Mouse (Mus musculus) kidney, embryonic 16.5 days (tissue): ENCODE measurements around the gene Greb1. TPM values are rescaled to one million over a fixed set of nuclear protein-coding genes. Genes with fewer than 3 reads are reported as not detected.

ENCODE experiments used
- ATAC-seq: fragments of 200-750 bp; cut with Nextera tagmentation; 2 replicates; pipeline ENCODE4 v1.8.0; 2017; ENCODE audit warnings: moderate TSS enrichment; ENCODE audit not compliant: low FRiP score, low TSS enrichment
- H3K27ac ChIP-seq: fragments of 300-500 bp; sonication (generic); 2 replicates; pipeline ENCODE4 v1.5.1; 2014; ENCODE audit warnings: low read length
- H3K27me3 ChIP-seq: fragments of 300-500 bp; sonication (generic); 2 replicates; pipeline ENCODE4 v1.6.1; 2014; ENCODE audit warnings: low read length, control low read depth, mixed read lengths; ENCODE audit not compliant: insufficient read depth
- H3K36me3 ChIP-seq: fragments of 300-500 bp; sonication (generic); 2 replicates; pipeline ENCODE4 v1.6.1; 2014; ENCODE audit warnings: low read length, control low read depth, mixed read lengths; ENCODE audit not compliant: insufficient read depth
- H3K4me1 ChIP-seq: fragments of 300-500 bp; sonication (generic); 2 replicates; pipeline ENCODE4 v1.6.1; 2014; ENCODE audit warnings: low read length, control low read depth, mixed read lengths; ENCODE audit not compliant: insufficient read depth
- H3K4me2 ChIP-seq: fragments of 300-500 bp; sonication (generic); replicated peaks from 2 replicates; pipeline ENCODE4 v1.6.1; 2014; ENCODE audit warnings: low read depth, low read length
- H3K4me3 ChIP-seq: fragments of 300-500 bp; sonication (generic); 2 replicates; pipeline ENCODE4 v1.5.1; 2014; ENCODE audit warnings: mild to moderate bottlenecking, low read length
- H3K9ac ChIP-seq: fragments of 300-500 bp; sonication (generic); replicated peaks from 2 replicates; pipeline ENCODE4 v1.6.1; 2014; ENCODE audit warnings: low read length
- H3K9me3 ChIP-seq: fragments of 300-500 bp; sonication (generic); 2 replicates; pipeline ENCODE4 v1.6.1; 2016; ENCODE audit warnings: low read length, control low read depth
- WGBS: fragments of 180-500 bp; shearing (Covaris S2); extraction: QIAGEN DNeasy Blood & Tissue Kit; methylation state at CpG from one replicate; pipeline ENCODE4 v1.1.7; 2014; 5-methylcytosine and 5-hydroxymethylcytosine counted together
- polyA plus RNA-seq: library from polyadenylated mRNA; unstranded; fragments of >200 nt; fragmentation: Nextera tagmentation; extraction: Ambion mirVana; gene quantifications from 2 replicates; pipeline ENCODE4 v1.2.1, GENCODE M21; 2015

Greb1 gene
- polyA plus RNA-seq, 1 experiment from 2014 or later, result 4.4 TPM

- no peak overlapping the region for H3K9ac ChIP-seq
- no peaks in the 10 kb centered on the region for H3K36me3 ChIP-seq
- H3K4me1 ChIP-seq, result no peaks in the 10 kb centered on the region
- no peak overlapping the region for H3K4me2 ChIP-seq
- no peaks in the 10 kb centered on the region for H3K9me3 ChIP-seq
- H3K27me3 ChIP-seq, result no peaks in the 10 kb centered on the region
- H3K27ac ChIP-seq, result no peak overlapping the region
- no peak overlapping the region for H3K4me3 ChIP-seq
- no peak for ATAC-seq
- WGBS, result 36% methylated on average over 4 of the region's 4 CpGs
Observed at GRCm38 (mm10) chr12:16789756-16790155, 10.9 kb downstream of the Greb1 start.

- no peak overlapping the region for H3K4me2 ChIP-seq
- 84% methylated on average over 1 of the region's 1 CpGs for WGBS
- no peak overlapping the region for H3K4me3 ChIP-seq
- no peaks in the 10 kb centered on the region for H3K27me3 ChIP-seq
- ATAC-seq, result no peak
- no peaks in the 10 kb centered on the region for H3K36me3 ChIP-seq
- H3K9me3 ChIP-seq, result no peaks in the 10 kb centered on the region
- no peak overlapping the region for H3K9ac ChIP-seq
- H3K4me1 ChIP-seq, result no peaks in the 10 kb centered on the region
- no peak overlapping the region for H3K27ac ChIP-seq
Observed at GRCm38 (mm10) chr12:16789199-16789598, 11.5 kb downstream of the Greb1 start.

GRCm38 (mm10) chr12:16788600-16788999 lies 12.1 kb downstream of the Greb1 start:
- H3K9ac ChIP-seq, result no peak overlapping the region
- H3K27ac ChIP-seq, result no peak overlapping the region
- WGBS, result 81% methylated on average over 2 of the region's 2 CpGs
- H3K4me2 ChIP-seq, result no peak overlapping the region
- no peaks in the 10 kb centered on the region for H3K36me3 ChIP-seq
- H3K27me3 ChIP-seq, result no peaks in the 10 kb centered on the region
- ATAC-seq, result no peak
- no peaks in the 10 kb centered on the region for H3K9me3 ChIP-seq
- H3K4me1 ChIP-seq, result no peaks in the 10 kb centered on the region
- no peak overlapping the region for H3K4me3 ChIP-seq

GRCm38 (mm10) chr12:16781034-16781746 lies 19.5 kb downstream of the Greb1 start:
- no peak overlapping the region for H3K27ac ChIP-seq
- no peak overlapping the region for H3K4me3 ChIP-seq
- peaks cover 6% of the 10 kb centered on the region for H3K4me1 ChIP-seq
- WGBS, result 73% methylated on average over 14 of the region's 14 CpGs
- ATAC-seq, result no peak; the same call in 1 of the 2 replicates
- no peaks in the 10 kb centered on the region for H3K9me3 ChIP-seq
- no peak overlapping the region for H3K9ac ChIP-seq
- H3K27me3 ChIP-seq, result no peaks in the 10 kb centered on the region
- no peak overlapping the region for H3K4me2 ChIP-seq
- H3K36me3 ChIP-seq, result no peaks in the 10 kb centered on the region

GRCm38 (mm10) chr12:16780320-16780719 lies 20.4 kb downstream of the Greb1 start:
- H3K27me3 ChIP-seq, result no peaks in the 10 kb centered on the region
- peaks cover 6% of the 10 kb centered on the region for H3K4me1 ChIP-seq
- H3K9me3 ChIP-seq, result no peaks in the 10 kb centered on the region
- no peaks in the 10 kb centered on the region for H3K36me3 ChIP-seq
- H3K4me2 ChIP-seq, result no peak overlapping the region
- H3K4me3 ChIP-seq, result no peak overlapping the region
- 77% methylated on average over 3 of the region's 3 CpGs for WGBS
- ATAC-seq, result no peak
- no peak overlapping the region for H3K9ac ChIP-seq
- no peak overlapping the region for H3K27ac ChIP-seq

GRCm38 (mm10) chr12:16779165-16779564 lies 21.5 kb downstream of the Greb1 start:
- Histone ChIP-seq H3K27me3 (no peaks in the 10 kb centered on the region), H3K27ac (no peak overlapping the region), H3K9ac (no peak overlapping the region), H3K4me2 (no peak overlapping the region), H3K4me3 (no peak overlapping the region), H3K4me1 (peaks cover 17% of the 10 kb centered on the region), H3K36me3 (no peaks in the 10 kb centered on the region), H3K9me3 (no peaks in the 10 kb centered on the region)
- 70% methylated on average over 2 of the region's 2 CpGs for WGBS
- no peak for ATAC-seq

- Histone ChIP-seq H3K9me3 (no peaks in the 10 kb centered on the region), H3K4me1 (peaks cover 17% of the 10 kb centered on the region), H3K36me3 (no peaks in the 10 kb centered on the region), H3K27me3 (no peaks in the 10 kb centered on the region), H3K4me3 (no peak overlapping the region), H3K4me2 (no peak overlapping the region), H3K9ac (no peak overlapping the region), H3K27ac (no peak overlapping the region)
- ATAC-seq, result no peak
- 60% methylated on average over 5 of the region's 5 CpGs for WGBS
Observed at GRCm38 (mm10) chr12:16778523-16778922, 22.2 kb downstream of the Greb1 start.

GRCm38 (mm10) chr12:16775351-16775750 lies 25.3 kb downstream of the Greb1 start:
- peaks cover 16% of the 10 kb centered on the region for H3K4me1 ChIP-seq
- H3K27ac ChIP-seq, result no peak overlapping the region
- WGBS, result 68% methylated on average over 3 of the region's 3 CpGs
- no peaks in the 10 kb centered on the region for H3K27me3 ChIP-seq
- ATAC-seq, result no peak
- no peak overlapping the region for H3K9ac ChIP-seq
- no peaks in the 10 kb centered on the region for H3K36me3 ChIP-seq
- H3K9me3 ChIP-seq, result no peaks in the 10 kb centered on the region
- no peak overlapping the region for H3K4me3 ChIP-seq
- no peak overlapping the region for H3K4me2 ChIP-seq

GRCm38 (mm10) chr12:16774605-16775004 lies 26.1 kb downstream of the Greb1 start:
- Histone ChIP-seq H3K9me3 (no peaks in the 10 kb centered on the region), H3K4me2 (no peak overlapping the region), H3K4me1 (peaks cover 16% of the 10 kb centered on the region), H3K9ac (no peak overlapping the region), H3K36me3 (no peaks in the 10 kb centered on the region), H3K27ac (no peak overlapping the region), H3K4me3 (no peak overlapping the region), H3K27me3 (no peaks in the 10 kb centered on the region)
- ATAC-seq, result peak; percentile 52; the same call in 1 of the 2 replicates
- WGBS, result 53% methylated on average over 4 of the region's 4 CpGs

- Histone ChIP-seq H3K27me3 (no peaks in the 10 kb centered on the region), H3K4me3 (no peak overlapping the region), H3K4me2 (no peak overlapping the region), H3K36me3 (no peaks in the 10 kb centered on the region), H3K27ac (no peak overlapping the region), H3K9me3 (peaks cover 6% of the 10 kb centered on the region), H3K4me1 (peaks cover 20% of the 10 kb centered on the region), H3K9ac (no peak overlapping the region)
- ATAC-seq, result no peak
- WGBS, result 79% methylated on average over 6 of the region's 6 CpGs
Observed at GRCm38 (mm10) chr12:16769601-16770165, 31.0 kb downstream of the Greb1 start.
